9 mouse cellular contexts compared by ENCODE assay signal in genomic region chr3:88334029-88334658, GRCm38 (mm10). TPM values are rescaled to one million over a fixed set of nuclear protein-coding genes. Genes with fewer than 3 reads are reported as not detected.
DNase-seq lines count a peak whose midpoint lies in the region; ATAC-seq and TF ChIP-seq lines count a peak whose summit lies in the region.
"Had no signal": no experiment of that assay in that cellular context is flagged by ENCODE, and none has a peak within 500 bp of the region (broad histone marks: within the 10 kb centered on the region; RNA-seq: fewer than 3 reads in every experiment).

No protein-coding gene starts in this region.

- no peak overlapping the region for H3K9ac ChIP-seq in hindbrain, embryonic 14.5 days
- peak overlapping the region; percentile 24; the same call in 1 of the 2 replicates for H3K9ac ChIP-seq in intestine, postnatal 0 days (ENCODE audit: low read depth, low read length)
- no peak overlapping the region for H3K9ac ChIP-seq in liver, adult 2 months (ENCODE audit: low read depth, low read length)
- H3K9ac ChIP-seq in stomach, embryonic 16.5 days (ENCODE audit: low read length) = peak overlapping the region; percentile 57
- no peak overlapping the region for H3K9ac ChIP-seq in midbrain, embryonic 15.5 days

- TF ChIP-seq CTCF in intestine, postnatal 0 days (IDR thresholded peaks at IDR 0.05; ENCODE audit: low read depth) = no peak
- no peak for TF ChIP-seq CTCF in liver, adult 2 months (IDR thresholded peaks at IDR 0.05; ENCODE audit: low read depth, low read length)

- H3K27me3 ChIP-seq in hindbrain, embryonic 10.5 days (ENCODE audit: insufficient read depth, poor library complexity, severe bottlenecking) = no peaks in the 10 kb centered on the region
- H3K27me3 ChIP-seq in hindbrain, embryonic 14.5 days (ENCODE audit: control insufficient read depth, insufficient read depth, low read length) = no peaks in the 10 kb centered on the region
- no peaks in the 10 kb centered on the region for H3K27me3 ChIP-seq in intestine, postnatal 0 days (replicated peaks; ENCODE audit: control insufficient read depth, insufficient read depth, low read length)
- H3K27me3 ChIP-seq in liver, adult 2 months (ENCODE audit: control insufficient read depth, insufficient read depth, low read length) = no peaks in the 10 kb centered on the region
- H3K27me3 ChIP-seq in stomach, embryonic 16.5 days (ENCODE audit: control insufficient read depth, insufficient read depth, low read length) = no peaks in the 10 kb centered on the region
- H3K27me3 ChIP-seq in midbrain, embryonic 15.5 days (replicated peaks) = no peaks in the 10 kb centered on the region

- TF ChIP-seq POLR2A in liver, adult 2 months (IDR thresholded peaks at IDR 0.05; ENCODE audit: extremely low read depth, insufficient read depth, low read length) = no peak

- no peaks in the 10 kb centered on the region for H3K9me3 ChIP-seq in hindbrain, embryonic 10.5 days
- H3K9me3 ChIP-seq in hindbrain, embryonic 14.5 days (ENCODE audit: control insufficient read depth, low read length) = no peaks in the 10 kb centered on the region
- H3K9me3 ChIP-seq in intestine, postnatal 0 days (ENCODE audit: control insufficient read depth) = no peaks in the 10 kb centered on the region
- H3K9me3 ChIP-seq in stomach, embryonic 16.5 days (replicated peaks; ENCODE audit: control insufficient read depth, low read length) = no peaks in the 10 kb centered on the region
- no peaks in the 10 kb centered on the region for H3K9me3 ChIP-seq in midbrain, embryonic 15.5 days

- DNase-seq in hindbrain, embryonic 10.5 days (ENCODE audit: low spot score) = no peak
- no peak for DNase-seq in hindbrain, embryonic 14.5 days (ENCODE audit: low spot score)
- DNase-seq in liver, adult 2 months (ENCODE audit: extremely low read depth, low read depth, low spot score) = peak; percentile 28

- WGBS in hindbrain, embryonic 10.5 days = 56% methylated on average over 12 of the region's 12 CpGs
- 68% methylated on average over 12 of the region's 12 CpGs for WGBS in hindbrain, embryonic 14.5 days
- 24% methylated on average over 12 of the region's 12 CpGs for WGBS in intestine, postnatal 0 days
- WGBS in liver, adult 2 months = 50% methylated on average over 12 of the region's 12 CpGs
- 34% methylated on average over 12 of the region's 12 CpGs for WGBS in stomach, embryonic 16.5 days
- WGBS in midbrain, embryonic 15.5 days = 68% methylated on average over 12 of the region's 12 CpGs

- H3K4me3 ChIP-seq in hindbrain, embryonic 10.5 days = peak overlapping the region; percentile 14
- no peak overlapping the region for H3K4me3 ChIP-seq in hindbrain, embryonic 14.5 days (replicated peaks; ENCODE audit: low read length)
- peak overlapping the region; percentile 86 for H3K4me3 ChIP-seq in intestine, postnatal 0 days (ENCODE audit: low read depth, low read length)
- H3K4me3 ChIP-seq in liver, adult 2 months (ENCODE audit: insufficient read depth, low read depth, low read length) = no peak overlapping the region
- peak overlapping the region; percentile 83 for H3K4me3 ChIP-seq in stomach, embryonic 16.5 days (replicated peaks; ENCODE audit: low read length)
- H3K4me3 ChIP-seq in midbrain, embryonic 15.5 days = no peak overlapping the region

- peaks cover 45% of the 10 kb centered on the region for H3K4me1 ChIP-seq in hindbrain, embryonic 10.5 days (replicated peaks)
- peaks cover 18% of the 10 kb centered on the region for H3K4me1 ChIP-seq in hindbrain, embryonic 14.5 days (replicated peaks; ENCODE audit: control insufficient read depth, insufficient read depth, low read length)
- H3K4me1 ChIP-seq in intestine, postnatal 0 days (replicated peaks; ENCODE audit: control insufficient read depth, insufficient read depth, low read length) = no peaks in the 10 kb centered on the region
- H3K4me1 ChIP-seq in liver, adult 2 months (ENCODE audit: control insufficient read depth, insufficient read depth, low read length) = peaks cover 12% of the 10 kb centered on the region
- H3K4me1 ChIP-seq in stomach, embryonic 16.5 days (ENCODE audit: control insufficient read depth, insufficient read depth, low read length) = peaks cover 33% of the 10 kb centered on the region
- peaks cover 27% of the 10 kb centered on the region for H3K4me1 ChIP-seq in midbrain, embryonic 15.5 days

- H3K4me2 ChIP-seq in hindbrain, embryonic 14.5 days (replicated peaks) = no peak overlapping the region
- H3K4me2 ChIP-seq in intestine, postnatal 0 days (replicated peaks; ENCODE audit: low read depth) = peak overlapping the region; percentile 71
- H3K4me2 ChIP-seq in stomach, embryonic 16.5 days (ENCODE audit: low read depth, low read length) = peak overlapping the region; percentile 84
- H3K4me2 ChIP-seq in midbrain, embryonic 15.5 days = no peak overlapping the region

- H3K27ac ChIP-seq in hindbrain, embryonic 10.5 days = 0 out of 2 replicates have a peak overlapping the region, but pooled peaks have one; percentile 36
- no peak overlapping the region for H3K27ac ChIP-seq in hindbrain, embryonic 14.5 days
- peak overlapping the region; percentile 84 for H3K27ac ChIP-seq in intestine, postnatal 0 days (ENCODE audit: low read depth, low read length)
- no peak overlapping the region for H3K27ac ChIP-seq in liver, adult 2 months (replicated peaks; ENCODE audit: insufficient read depth, low read depth, low read length)
- H3K27ac ChIP-seq in stomach, embryonic 16.5 days (ENCODE audit: low read length) = peak overlapping the region; percentile 97
- no peak overlapping the region for H3K27ac ChIP-seq in midbrain, embryonic 15.5 days

- peaks cover 34% of the 10 kb centered on the region for H3K36me3 ChIP-seq in hindbrain, embryonic 10.5 days
- peaks cover 9% of the 10 kb centered on the region; the same call in 1 of the 2 replicates for H3K36me3 ChIP-seq in hindbrain, embryonic 14.5 days (replicated peaks; ENCODE audit: control insufficient read depth, insufficient read depth)
- H3K36me3 ChIP-seq in intestine, postnatal 0 days (ENCODE audit: control insufficient read depth, insufficient read depth) = peaks cover 7% of the 10 kb centered on the region
- no peaks in the 10 kb centered on the region for H3K36me3 ChIP-seq in liver, adult 2 months (ENCODE audit: control insufficient read depth, insufficient read depth, low read length)
- no peaks in the 10 kb centered on the region for H3K36me3 ChIP-seq in stomach, embryonic 16.5 days (ENCODE audit: control insufficient read depth, insufficient read depth, low read length)
- no peaks in the 10 kb centered on the region for H3K36me3 ChIP-seq in midbrain, embryonic 15.5 days (replicated peaks)

- no peak for ATAC-seq in hindbrain, embryonic 14.5 days (ENCODE audit: low FRiP score)
- ATAC-seq in intestine, postnatal 0 days = peak; percentile 68
- peak; percentile 67 for ATAC-seq in stomach, embryonic 16.5 days (ENCODE audit: insufficient read depth, low FRiP score)
- no peak for ATAC-seq in frontal cortex, adult (ENCODE audit: low TSS enrichment)
- ATAC-seq in megakaryocyte, adult 5-6 weeks (ENCODE audit: poor library complexity, severe bottlenecking) = no peak
- no peak for ATAC-seq in midbrain, embryonic 15.5 days (replicated peaks)

- H3K79me2 ChIP-seq in liver, adult 2 months (ENCODE audit: control insufficient read depth, insufficient read depth, low read length) = peaks cover 4% of the 10 kb centered on the region; the same call in 1 of the 2 replicates

RNA-seq across cellular contexts. Expression of gene Tmem79, which starts 1.8 kb away (rescaled TPM):
- polyA plus RNA-seq in hindbrain, embryonic 10.5 days (2016; fragmentation: Nextera tagmentation; extraction: Ambion mirVana) = 1.5 and 2.7 TPM in 2 replicates
- 0.67 and 0.82 TPM in 2 replicates for polyA plus RNA-seq in hindbrain, embryonic 14.5 days (2014; fragmentation: Nextera tagmentation; extraction: Ambion mirVana)
- 13.5 and 14.0 TPM in 2 replicates for polyA plus RNA-seq in intestine, postnatal 0 days (2015; fragmentation: Nextera tagmentation; extraction: Ambion mirVana)
- 1.1 and 1.7 TPM in 2 replicates for total RNA-seq in liver, adult 2 months (2014; rRNA removed)
- 2.5 and 2.9 TPM in 2 replicates for polyA plus RNA-seq in liver, adult 2 months (2012; rRNA removed)
- 41.3 and 58.9 TPM in 2 replicates for polyA plus RNA-seq in stomach, embryonic 16.5 days (2015; fragmentation: Nextera tagmentation; extraction: Ambion mirVana)
- total RNA-seq in megakaryocyte, adult 5-6 weeks (2015) = 2.6 TPM in 1 of 2 replicates, not detected in the other
- 1.2 TPM in 1 of 2 replicates, not detected in the other for total RNA-seq in megakaryocyte, adult 5-6 weeks (2017)
- polyA plus RNA-seq in midbrain, embryonic 15.5 days (2015; fragmentation: Nextera tagmentation; extraction: Ambion mirVana) = 1.1 and 1.6 TPM in 2 replicates

RNA-seq across cellular contexts. Expression of gene Smg5, which starts 1.9 kb away (rescaled TPM):
- 84.1 and 87.8 TPM in 2 replicates for polyA plus RNA-seq in hindbrain, embryonic 10.5 days (2016; fragmentation: Nextera tagmentation; extraction: Ambion mirVana)
- 44.2 and 47.9 TPM in 2 replicates for polyA plus RNA-seq in hindbrain, embryonic 14.5 days (2014; fragmentation: Nextera tagmentation; extraction: Ambion mirVana)
- polyA plus RNA-seq in intestine, postnatal 0 days (2015; fragmentation: Nextera tagmentation; extraction: Ambion mirVana) = 12.6 and 13.7 TPM in 2 replicates
- 14.1 and 16.6 TPM in 2 replicates for total RNA-seq in liver, adult 2 months (2014; rRNA removed)
- 22.6 and 36.6 TPM in 2 replicates for polyA plus RNA-seq in liver, adult 2 months (2012; rRNA removed)
- polyA plus RNA-seq in stomach, embryonic 16.5 days (2015; fragmentation: Nextera tagmentation; extraction: Ambion mirVana) = 40.0 and 42.9 TPM in 2 replicates
- total RNA-seq in megakaryocyte, adult 5-6 weeks (2015) = 20.6 and 21.1 TPM in 2 replicates
- 34.5 and 48.0 TPM in 2 replicates for total RNA-seq in megakaryocyte, adult 5-6 weeks (2017)
- polyA plus RNA-seq in midbrain, embryonic 15.5 days (2015; fragmentation: Nextera tagmentation; extraction: Ambion mirVana) = 73.2 and 74.9 TPM in 2 replicates

RNA-seq across cellular contexts. Expression of gene Glmp, which starts 9.3 kb away (rescaled TPM):
- 150 and 157 TPM in 2 replicates for polyA plus RNA-seq in hindbrain, embryonic 10.5 days (2016; fragmentation: Nextera tagmentation; extraction: Ambion mirVana)
- 72.7 and 81.3 TPM in 2 replicates for polyA plus RNA-seq in hindbrain, embryonic 14.5 days (2014; fragmentation: Nextera tagmentation; extraction: Ambion mirVana)
- 589 and 649 TPM in 2 replicates for polyA plus RNA-seq in intestine, postnatal 0 days (2015; fragmentation: Nextera tagmentation; extraction: Ambion mirVana)
- 17.8 and 26.6 TPM in 2 replicates for total RNA-seq in liver, adult 2 months (2014; rRNA removed)
- 136 and 154 TPM in 2 replicates for polyA plus RNA-seq in liver, adult 2 months (2012; rRNA removed)
- 191 and 207 TPM in 2 replicates for polyA plus RNA-seq in stomach, embryonic 16.5 days (2015; fragmentation: Nextera tagmentation; extraction: Ambion mirVana)
- 146 and 170 TPM in 2 replicates for total RNA-seq in megakaryocyte, adult 5-6 weeks (2015)
- total RNA-seq in megakaryocyte, adult 5-6 weeks (2017) = 40.6 and 45.1 TPM in 2 replicates
- 106 and 107 TPM in 2 replicates for polyA plus RNA-seq in midbrain, embryonic 15.5 days (2015; fragmentation: Nextera tagmentation; extraction: Ambion mirVana)

RNA-seq across cellular contexts. Expression of gene Paqr6, which starts 30.2 kb away (rescaled TPM):
- 0.86 and 1.4 TPM in 2 replicates for polyA plus RNA-seq in hindbrain, embryonic 10.5 days (2016; fragmentation: Nextera tagmentation; extraction: Ambion mirVana)
- polyA plus RNA-seq in hindbrain, embryonic 14.5 days (2014; fragmentation: Nextera tagmentation; extraction: Ambion mirVana) = 0.94 and 1.1 TPM in 2 replicates
- 2.3 and 3.3 TPM in 2 replicates for polyA plus RNA-seq in intestine, postnatal 0 days (2015; fragmentation: Nextera tagmentation; extraction: Ambion mirVana)
- not detected in 2 replicates for total RNA-seq in liver, adult 2 months (2014; rRNA removed)
- polyA plus RNA-seq in liver, adult 2 months (2012; rRNA removed) = 0.56 and 0.66 TPM in 2 replicates
- polyA plus RNA-seq in stomach, embryonic 16.5 days (2015; fragmentation: Nextera tagmentation; extraction: Ambion mirVana) = 19.9 and 24.9 TPM in 2 replicates
- total RNA-seq in megakaryocyte, adult 5-6 weeks (2015) = not detected in 2 replicates
- total RNA-seq in megakaryocyte, adult 5-6 weeks (2017) = not detected in 2 replicates
- 1.1 and 1.8 TPM in 2 replicates for polyA plus RNA-seq in midbrain, embryonic 15.5 days (2015; fragmentation: Nextera tagmentation; extraction: Ambion mirVana)
- total RNA-seq: common myeloid progenitor, adult 5-6 weeks had no signal

RNA-seq across cellular contexts. Expression of gene Cct3, which starts 37.2 kb away (rescaled TPM):
- 755 and 805 TPM in 2 replicates for polyA plus RNA-seq in hindbrain, embryonic 10.5 days (2016; fragmentation: Nextera tagmentation; extraction: Ambion mirVana)
- polyA plus RNA-seq in hindbrain, embryonic 14.5 days (2014; fragmentation: Nextera tagmentation; extraction: Ambion mirVana) = 455 and 498 TPM in 2 replicates
- 170 and 175 TPM in 2 replicates for polyA plus RNA-seq in intestine, postnatal 0 days (2015; fragmentation: Nextera tagmentation; extraction: Ambion mirVana)
- 104 and 130 TPM in 2 replicates for total RNA-seq in liver, adult 2 months (2014; rRNA removed)
- polyA plus RNA-seq in liver, adult 2 months (2012; rRNA removed) = 78.2 and 79.7 TPM in 2 replicates
- polyA plus RNA-seq in stomach, embryonic 16.5 days (2015; fragmentation: Nextera tagmentation; extraction: Ambion mirVana) = 424 and 435 TPM in 2 replicates
- 153 and 179 TPM in 2 replicates for total RNA-seq in megakaryocyte, adult 5-6 weeks (2015)
- total RNA-seq in megakaryocyte, adult 5-6 weeks (2017) = 90.2 and 91.2 TPM in 2 replicates
- 442 and 444 TPM in 2 replicates for polyA plus RNA-seq in midbrain, embryonic 15.5 days (2015; fragmentation: Nextera tagmentation; extraction: Ambion mirVana)

Comparison
In these comparisons a context has a peak if more than half of its experiments do, and no peak if none do; other contexts are left out.
1. H3K27ac ChIP-seq: peak in hindbrain, embryonic 10.5 days (single experiment), intestine, postnatal 0 days (single experiment) and stomach, embryonic 16.5 days (single experiment); none in hindbrain, embryonic 14.5 days (single experiment), liver, adult 2 months (single experiment) and midbrain, embryonic 15.5 days (single experiment).
2. H3K4me3 ChIP-seq: peak in hindbrain, embryonic 10.5 days (single experiment), intestine, postnatal 0 days (single experiment) and stomach, embryonic 16.5 days (single experiment); none in hindbrain, embryonic 14.5 days (single experiment), liver, adult 2 months (single experiment) and midbrain, embryonic 15.5 days (single experiment).
3. ATAC-seq: peak in intestine, postnatal 0 days (single experiment) and stomach, embryonic 16.5 days (single experiment); none in hindbrain, embryonic 14.5 days (single experiment), frontal cortex, adult (single experiment), megakaryocyte, adult 5-6 weeks (single experiment) and midbrain, embryonic 15.5 days (single experiment).
4. H3K4me2 ChIP-seq: peak in intestine, postnatal 0 days (single experiment) and stomach, embryonic 16.5 days (single experiment); none in hindbrain, embryonic 14.5 days (single experiment) and midbrain, embryonic 15.5 days (single experiment).
5. H3K9ac ChIP-seq: peak in intestine, postnatal 0 days (single experiment) and stomach, embryonic 16.5 days (single experiment); none in hindbrain, embryonic 14.5 days (single experiment), liver, adult 2 months (single experiment) and midbrain, embryonic 15.5 days (single experiment).